Mouse (Mus musculus): ENCODE measurements around the gene Aox2.

GRCm38 (mm10) chr1:58284505-58284904 lies 6.4 kb downstream of the Aox2 start:
- TF ChIP-seq EP300 (optimal IDR thresholded peaks at IDR 0.05) (no peak), CTCF (IDR thresholded peaks at IDR 0.05; ENCODE audit: low read depth) (no peak)

Measured in stomach, postnatal 0 days (tissue).